ENCODE assay signal across 8 mouse cellular contexts in genomic region chr15:97717861-97718534, GRCm38 (mm10). TPM values are rescaled to one million over a fixed set of nuclear protein-coding genes. Genes with fewer than 3 reads are reported as not detected.
DNase-seq lines count a peak whose midpoint lies in the region; ATAC-seq and TF ChIP-seq lines count a peak whose summit lies in the region.
"Had no signal": no experiment of that assay in that cellular context is flagged by ENCODE, and none has a peak within 500 bp of the region (broad histone marks: within the 10 kb centered on the region; RNA-seq: fewer than 3 reads in every experiment).

No protein-coding gene starts in this region.

- H3K9ac ChIP-seq in ES-Bruce4 (ENCODE audit: low read depth, poor library complexity, severe bottlenecking), result no peak overlapping the region
- H3K9ac ChIP-seq: liver, embryonic 15.5 days had no signal

- no peak for TF ChIP-seq POLR2A in ES-Bruce4 (IDR thresholded peaks at IDR 0.05; ENCODE audit: insufficient read depth, low read length)

- no peaks in the 10 kb centered on the region for H3K79me2 ChIP-seq in C2C12 (ENCODE audit: control insufficient read depth, insufficient read depth)

- ATAC-seq in granulocyte monocyte progenitor cell, adult 5-6 weeks (replicated peaks; ENCODE audit: poor library complexity, severe bottlenecking), result peak; percentile 63

- H3K36me3 ChIP-seq in C2C12 (ENCODE audit: control insufficient read depth, insufficient read depth) (no peaks in the 10 kb centered on the region), ES-Bruce4 (ENCODE audit: control insufficient read depth, insufficient read depth, low read length, poor library complexity, severe bottlenecking) (no peaks in the 10 kb centered on the region)
- H3K36me3 ChIP-seq: liver, embryonic 15.5 days had no signal

- peak; percentile 64 for TF ChIP-seq CTCF in C2C12 (IDR thresholded peaks at IDR 0.05; ENCODE audit: control insufficient read depth, insufficient read depth, insufficient read length)
- TF ChIP-seq CTCF in ES-Bruce4 (IDR thresholded peaks at IDR 0.05; ENCODE audit: low read depth, low read length), result peak; percentile 52

- peaks cover 2% of the 10 kb centered on the region for H3K4me1 ChIP-seq in ES-Bruce4 (ENCODE audit: control insufficient read depth, insufficient read depth, low read length)
- H3K4me1 ChIP-seq: liver, embryonic 15.5 days had no signal

- H3ac ChIP-seq in C2C12 (ENCODE audit: control insufficient read depth, insufficient read length, low read depth), result no peak overlapping the region

- no peak for TF ChIP-seq EP300 in ES-Bruce4 (IDR thresholded peaks at IDR 0.05; ENCODE audit: insufficient read depth, low read depth, low read length)

- no peak overlapping the region for H3K27ac ChIP-seq in ES-Bruce4 (ENCODE audit: insufficient read depth, low read length)
- H3K27ac ChIP-seq: liver, embryonic 15.5 days had no signal

- H3K9me3 ChIP-seq in ES-Bruce4 (replicated peaks; ENCODE audit: control insufficient read depth, insufficient read depth, low read length, poor library complexity, severe bottlenecking), result no peaks in the 10 kb centered on the region
- H3K9me3 ChIP-seq: liver, embryonic 15.5 days had no signal

- peak; percentile 25 for DNase-seq in cerebellum, adult 8-10 months
- peak; percentile 81 for DNase-seq in kidney, postnatal 10 days
- DNase-seq in lung, postnatal 36 days, result peak; percentile 82
- DNase-seq in spleen, adult 12 weeks (ENCODE audit: low spot score), result peak; percentile 42

- H3K27me3 ChIP-seq in C2C12 (ENCODE audit: control insufficient read depth, insufficient read depth, insufficient read length), result peaks cover 13% of the 10 kb centered on the region
- no peaks in the 10 kb centered on the region for H3K27me3 ChIP-seq in ES-Bruce4 (ENCODE audit: control insufficient read depth, insufficient read depth, low read length, poor library complexity, severe bottlenecking)

- no peaks in the 10 kb centered on the region for H3K79me3 ChIP-seq in C2C12 (ENCODE audit: low read depth)

- H3K4me3 ChIP-seq in C2C12 (ENCODE audit: insufficient read depth, poor library complexity, severe bottlenecking) (no peak overlapping the region), ES-Bruce4 (ENCODE audit: low read depth, low read length) (no peak overlapping the region)
- H3K4me3 ChIP-seq: liver, embryonic 15.5 days had no signal

TF ChIP-seq in C2C12, 6 proteins besides CTCF, POLR2A, EP300 and RAD21:
- TF ChIP-seq MAX (IDR thresholded peaks at IDR 0.05), result peak; percentile 5
- TF ChIP-seq MYOD1 (IDR thresholded peaks at IDR 0.05; ENCODE audit: control insufficient read depth, insufficient read length, low read depth), result no peak
TF ChIP-seq in C2C12: peak in this region for 1.

RNA-seq across cellular contexts. Expression of gene Rpap3, which starts 12.4 kb away (rescaled TPM):
- polyA plus RNA-seq in C2C12 (2012; fragmentation: generic; extraction: Trizol) (16.4 TPM), ES-Bruce4 (2011; ENCODE audit: insufficient read depth, insufficient read length, low read depth, missing spikeins) (39.6 and 41.7 TPM in 2 replicates)
- 25.7 and 31.1 TPM in 2 replicates for total RNA-seq in granulocyte monocyte progenitor cell, adult 5-6 weeks (2014; fragmentation: Nextera tagmentation)
- total RNA-seq in granulocyte monocyte progenitor cell, adult 5-6 weeks (2017), result 33.2 and 46.7 TPM in 2 replicates

RNA-seq across cellular contexts. Expression of gene Endou, which starts 13.1 kb away (rescaled TPM):
- polyA plus RNA-seq in C2C12 (2012; fragmentation: generic; extraction: Trizol) (0.04 TPM), ES-Bruce4 (2011; ENCODE audit: insufficient read depth, insufficient read length, low read depth, missing spikeins) (0.82 and 1.2 TPM in 2 replicates)
- 0.53 and 2.8 TPM in 2 replicates for total RNA-seq in granulocyte monocyte progenitor cell, adult 5-6 weeks (2014; fragmentation: Nextera tagmentation)
- 1.7 and 2.2 TPM in 2 replicates for total RNA-seq in granulocyte monocyte progenitor cell, adult 5-6 weeks (2017)

RNA-seq across cellular contexts. Expression of gene Rapgef3, which starts 49.8 kb away (rescaled TPM):
- polyA plus RNA-seq in C2C12 (2012; fragmentation: generic; extraction: Trizol) (0.88 TPM), ES-Bruce4 (2011; ENCODE audit: insufficient read depth, insufficient read length, low read depth, missing spikeins) (3.1 and 3.5 TPM in 2 replicates)
- total RNA-seq in granulocyte monocyte progenitor cell, adult 5-6 weeks (2014; fragmentation: Nextera tagmentation), result 8.4 and 33.0 TPM in 2 replicates
- total RNA-seq in granulocyte monocyte progenitor cell, adult 5-6 weeks (2017), result 11.9 and 19.1 TPM in 2 replicates

Comparison
In these comparisons a context has a peak if more than half of its experiments do, and no peak if none do; other contexts are left out.
1. DNase-seq: peak in every context shown above with its lines; median percentile 82 in lung, postnatal 36 days; 81 in kidney, postnatal 10 days; 42 in spleen, adult 12 weeks; 25 in cerebellum, adult 8-10 months.